Mouse (Mus musculus) midbrain, embryonic 11.5 days (tissue): ENCODE data around the gene Bdh1. TPM values are rescaled to one million over a fixed set of nuclear protein-coding genes. Genes with fewer than 3 reads are reported as not detected.

Experiments
- ATAC-seq: fragments of 200-750 bp; cut with Nextera tagmentation; 2 replicates; pipeline ENCODE4 v1.8.0; 2017; ENCODE audit warnings: moderate TSS enrichment, moderate library complexity; ENCODE audit not compliant: low FRiP score
- DNase-seq: peaks from one replicate; pipeline ENCODE4 v3.0.0; 2015; ENCODE audit warnings: low spot score; ENCODE audit errors: missing footprints
- H3K27ac ChIP-seq: fragments of 300-500 bp; sonication (generic); 2 replicates; pipeline ENCODE4 v1.5.1; 2014; ENCODE audit warnings: low read depth, low read length
- H3K27me3 ChIP-seq: fragments of 300-500 bp; sonication (generic); 2 replicates; pipeline ENCODE4 v1.6.1; 2014; ENCODE audit warnings: mild to moderate bottlenecking, low read length, moderate library complexity, mixed read lengths; ENCODE audit not compliant: control insufficient read depth, insufficient read depth
- H3K36me3 ChIP-seq: fragments of 300-500 bp; sonication (generic); 2 replicates; pipeline ENCODE4 v1.6.1; 2014; ENCODE audit warnings: mild to moderate bottlenecking, low read length, moderate library complexity, mixed read lengths; ENCODE audit not compliant: control insufficient read depth, insufficient read depth
- H3K4me1 ChIP-seq: fragments of 300-500 bp; sonication (generic); 2 replicates; pipeline ENCODE4 v1.6.1; 2014; ENCODE audit warnings: low read length; ENCODE audit not compliant: control insufficient read depth, insufficient read depth
- H3K4me2 ChIP-seq: fragments of 300-500 bp; sonication (generic); 2 replicates; pipeline ENCODE4 v1.6.1; 2014; ENCODE audit warnings: mild to moderate bottlenecking, moderate library complexity
- H3K4me3 ChIP-seq: fragments of 300-500 bp; sonication (generic); 2 replicates; pipeline ENCODE4 v1.5.1; 2014; ENCODE audit warnings: low read depth, low read length
- H3K9ac ChIP-seq: fragments of 300-500 bp; sonication (generic); 2 replicates; pipeline ENCODE4 v1.6.1; 2014; ENCODE audit warnings: low read length
- H3K9me3 ChIP-seq: fragments of 300-500 bp; sonication (generic); 2 replicates; pipeline ENCODE4 v1.6.1; 2016; ENCODE audit warnings: low read length; ENCODE audit not compliant: control insufficient read depth
- WGBS: fragments of 180-500 bp; shearing (Covaris S2); extraction: QIAGEN DNeasy Blood & Tissue Kit; methylation state at CpG from one replicate; pipeline ENCODE4 v1.1.7; 2014; 5-methylcytosine and 5-hydroxymethylcytosine counted together
- polyA plus RNA-seq: library from polyadenylated mRNA; unstranded; fragments of >200 nt; fragmentation: Nextera tagmentation; extraction: Ambion mirVana; gene quantifications from 2 replicates; pipeline ENCODE4 v1.2.1, GENCODE M21; 2014

Bdh1 gene
- polyA plus RNA-seq, 1 experiment from 2014 or later, result 19.0 TPM

- H3K36me3 ChIP-seq, result no peaks in the 10 kb centered on the region
- 56% methylated on average over 9 of the region's 9 CpGs for WGBS
- no peak for ATAC-seq
- H3K4me3 ChIP-seq, result no peak overlapping the region
- H3K27me3 ChIP-seq, result no peaks in the 10 kb centered on the region
- no peak overlapping the region for H3K27ac ChIP-seq
- no peaks in the 10 kb centered on the region; the same call in 1 of the 2 replicates for H3K9me3 ChIP-seq
- no peak for DNase-seq
- no peak overlapping the region for H3K4me2 ChIP-seq
- H3K9ac ChIP-seq, result no peak overlapping the region
- H3K4me1 ChIP-seq, result 0 out of 2 replicates have a peak, but pooled peaks cover 3% of the 10 kb centered on the region
Observed at GRCm38 (mm10) chr16:31436085-31436484, 14.0 kb downstream of the Bdh1 start.

DNA sequence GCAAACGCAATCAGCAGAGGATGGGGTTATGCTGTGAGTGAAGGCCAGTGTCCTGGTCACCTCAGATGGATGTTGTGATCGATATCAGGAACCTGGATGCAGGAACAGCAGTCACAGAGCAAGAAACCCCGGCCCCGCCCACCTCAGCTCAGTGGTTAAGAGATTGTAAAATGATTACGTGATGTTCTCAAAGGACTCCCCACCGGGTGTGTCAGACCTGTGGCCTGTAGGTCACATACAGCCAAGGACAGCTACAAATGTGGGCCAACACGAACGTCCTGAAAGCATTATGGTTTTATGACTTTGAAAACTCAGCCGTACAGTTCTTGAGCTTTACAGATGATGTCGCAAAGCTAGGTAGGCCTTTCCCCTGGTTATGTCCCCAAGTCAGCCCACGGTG, 15.3 kb downstream of the Bdh1 start:
- no peaks in the 10 kb centered on the region for H3K36me3 ChIP-seq
- no peak for ATAC-seq
- 0 out of 2 replicates have a peak, but pooled peaks cover 3% of the 10 kb centered on the region for H3K4me1 ChIP-seq
- no peak overlapping the region for H3K4me3 ChIP-seq
- H3K27ac ChIP-seq, result no peak overlapping the region
- H3K9ac ChIP-seq, result no peak overlapping the region
- no peaks in the 10 kb centered on the region; the same call in 1 of the 2 replicates for H3K9me3 ChIP-seq
- DNase-seq, result no peak
- no peaks in the 10 kb centered on the region for H3K27me3 ChIP-seq
- H3K4me2 ChIP-seq, result no peak overlapping the region
- 85% methylated on average over 11 of the region's 11 CpGs for WGBS

GRCm38 (mm10) chr16:31439529-31439928, 17.4 kb downstream of the Bdh1 start:
- Histone ChIP-seq H3K4me2 (no peak overlapping the region), H3K4me1 (no peaks in the 10 kb centered on the region), H3K36me3 (no peaks in the 10 kb centered on the region), H3K27ac (no peak overlapping the region), H3K4me3 (no peak overlapping the region), H3K9me3 (no peaks in the 10 kb centered on the region; the same call in 1 of the 2 replicates), H3K9ac (no peak overlapping the region), H3K27me3 (no peaks in the 10 kb centered on the region)
- 97% methylated on average over 5 of the region's 5 CpGs for WGBS
- no peak for ATAC-seq
- no peak for DNase-seq

- Histone ChIP-seq H3K27ac (no peak overlapping the region), H3K4me2 (no peak overlapping the region), H3K36me3 (no peaks in the 10 kb centered on the region), H3K4me1 (no peaks in the 10 kb centered on the region), H3K9me3 (no peaks in the 10 kb centered on the region; the same call in 1 of the 2 replicates), H3K27me3 (no peaks in the 10 kb centered on the region), H3K4me3 (no peak overlapping the region), H3K9ac (no peak overlapping the region)
- WGBS, result 92% methylated on average over 1 of the region's 1 CpGs
- DNase-seq, result no peak
- ATAC-seq, result no peak
Observed at GRCm38 (mm10) chr16:31440046-31440445, 18.0 kb downstream of the Bdh1 start.

- no peaks in the 10 kb centered on the region for H3K27me3 ChIP-seq
- H3K9me3 ChIP-seq, result no peaks in the 10 kb centered on the region; the same call in 1 of the 2 replicates
- H3K4me3 ChIP-seq, result no peak overlapping the region
- no peak overlapping the region for H3K4me2 ChIP-seq
- H3K27ac ChIP-seq, result no peak overlapping the region
- no peak overlapping the region for H3K9ac ChIP-seq
- H3K4me1 ChIP-seq, result no peaks in the 10 kb centered on the region
- DNase-seq, result no peak
- no peaks in the 10 kb centered on the region for H3K36me3 ChIP-seq
- 96% methylated on average over 6 of the region's 6 CpGs for WGBS
- ATAC-seq, result no peak
Observed at GRCm38 (mm10) chr16:31444521-31444920, 22.4 kb downstream of the Bdh1 start.

DNA sequence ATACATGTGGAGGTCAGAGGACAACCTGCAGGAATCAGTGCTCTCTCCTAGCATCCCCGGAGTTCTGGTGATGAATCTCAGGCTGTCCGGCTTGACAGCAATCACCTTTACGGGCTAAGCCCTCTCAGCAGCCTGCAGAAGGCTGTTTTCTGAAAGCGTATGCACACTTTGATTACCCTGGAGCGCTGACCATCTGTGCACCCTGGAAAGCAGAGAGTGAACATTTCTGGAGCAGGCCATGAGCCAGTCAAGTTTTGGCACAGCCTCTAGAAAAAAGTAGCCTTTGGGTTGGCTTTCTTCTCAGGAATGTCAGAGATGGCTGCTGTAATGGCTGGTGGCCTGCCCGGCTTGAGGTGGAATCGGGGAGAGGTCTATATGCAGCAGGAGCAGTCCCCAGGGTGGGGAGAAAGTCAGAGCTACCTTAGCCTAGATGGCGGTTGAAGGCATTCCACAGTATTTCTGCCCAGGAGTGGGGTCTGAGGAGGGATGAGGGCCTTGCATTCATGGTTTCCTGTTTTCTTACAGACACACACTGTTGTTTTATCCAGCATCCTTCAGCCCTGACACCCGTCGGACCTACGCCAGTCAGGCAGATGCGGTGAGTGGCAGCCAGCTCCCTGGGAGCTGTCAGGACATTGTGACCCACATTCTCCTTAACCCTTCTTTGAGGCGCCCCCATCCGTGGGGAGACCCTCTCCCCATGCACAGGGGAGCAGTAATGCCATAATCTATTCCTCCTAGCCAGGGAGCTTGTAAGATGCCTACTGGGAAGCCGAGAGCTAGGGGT, 24.2 kb downstream of the Bdh1 start:
- Histone ChIP-seq H3K36me3 (no peaks in the 10 kb centered on the region), H3K4me1 (no peaks in the 10 kb centered on the region), H3K27me3 (no peaks in the 10 kb centered on the region), H3K27ac (no peak overlapping the region), H3K9me3 (no peaks in the 10 kb centered on the region), H3K4me2 (no peak overlapping the region), H3K4me3 (no peak overlapping the region), H3K9ac (no peak overlapping the region)
- 85% methylated on average over 15 of the region's 15 CpGs for WGBS
- DNase-seq (no peak), ATAC-seq (no peak)

- Histone ChIP-seq H3K36me3 (no peaks in the 10 kb centered on the region), H3K4me3 (no peak overlapping the region), H3K9ac (no peak overlapping the region), H3K27me3 (no peaks in the 10 kb centered on the region), H3K4me1 (no peaks in the 10 kb centered on the region), H3K27ac (no peak overlapping the region), H3K9me3 (no peaks in the 10 kb centered on the region), H3K4me2 (no peak overlapping the region)
- WGBS, result 87% methylated on average over 4 of the region's 4 CpGs
- ATAC-seq (no peak), DNase-seq (no peak)
Observed at GRCm38 (mm10) chr16:31449973-31450372, 27.9 kb downstream of the Bdh1 start.

- DNase-seq (no peak), ATAC-seq (no peak)
- no peak overlapping the region for H3K27ac ChIP-seq
- H3K9ac ChIP-seq, result no peak overlapping the region
- no peaks in the 10 kb centered on the region for H3K27me3 ChIP-seq
- no peaks in the 10 kb centered on the region for H3K4me1 ChIP-seq
- no peaks in the 10 kb centered on the region for H3K36me3 ChIP-seq
- WGBS, result 80% methylated on average over 3 of the region's 3 CpGs
- H3K4me2 ChIP-seq, result no peak overlapping the region
- H3K4me3 ChIP-seq, result no peak overlapping the region
- no peaks in the 10 kb centered on the region for H3K9me3 ChIP-seq
Observed at GRCm38 (mm10) chr16:31451235-31451634, 29.2 kb downstream of the Bdh1 start.

DNA sequence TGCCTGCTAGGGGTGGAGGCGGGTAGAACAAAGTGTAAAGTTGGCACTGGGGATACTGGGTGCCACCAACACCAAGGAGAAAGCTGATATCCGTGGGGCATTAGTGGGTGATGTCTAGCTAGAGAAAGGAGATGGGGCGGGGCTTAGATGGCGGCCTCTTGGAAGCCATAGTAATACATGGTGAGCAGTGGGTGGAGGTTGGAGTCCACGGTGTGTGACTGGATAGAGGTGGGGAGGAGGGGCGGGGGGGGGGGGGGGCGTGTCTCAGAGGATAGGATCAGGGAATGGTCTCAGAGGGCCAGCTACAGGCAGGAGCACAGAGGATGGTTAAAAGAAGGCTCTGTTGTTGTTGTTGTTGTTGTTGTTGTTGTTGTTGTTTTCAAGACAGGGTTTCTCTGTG, 30.4 kb downstream of the Bdh1 start:
- WGBS, result 74% methylated on average over 5 of the region's 7 CpGs

More for the DNA sequence above, 30.4 kb downstream of the Bdh1 start:
- H3K27ac ChIP-seq, result no peak overlapping the region
- no peak overlapping the region for H3K4me3 ChIP-seq
- H3K4me1 ChIP-seq, result no peaks in the 10 kb centered on the region
- H3K27me3 ChIP-seq, result no peaks in the 10 kb centered on the region
- no peak for ATAC-seq
- no peak overlapping the region for H3K4me2 ChIP-seq
- no peak for DNase-seq
- H3K9me3 ChIP-seq, result no peaks in the 10 kb centered on the region
- no peaks in the 10 kb centered on the region for H3K36me3 ChIP-seq
- no peak overlapping the region for H3K9ac ChIP-seq
